Mouse (Mus musculus) lung, postnatal 10 days (tissue): ENCODE data around the gene Smad6.

ENCODE experiments used
- DNase-seq: peaks from one replicate; pipeline ENCODE4 v3.0.0; 2021

Gene Smad6

GRCm38 (mm10) chr9:64021319-64021850, 474 bp downstream of the Smad6 start:
- no peak for DNase-seq

GRCm38 (mm10) chr9:64020606-64021318, 1.1 kb downstream of the Smad6 start:
- DNase-seq = peak; percentile 37

GRCm38 (mm10) chr9:64020171-64020605, 1.7 kb downstream of the Smad6 start:
- peak; percentile 45 for DNase-seq

GRCm38 (mm10) chr9:64019036-64019886, 2.6 kb downstream of the Smad6 start:
- DNase-seq = peak; percentile 25

GRCm38 (mm10) chr9:64017861-64018793, 3.7 kb downstream of the Smad6 start:
- peak; percentile 84 for DNase-seq

- peak; percentile 72 for DNase-seq
These were observed 5.0 kb downstream of the Smad6 start for GRCm38 (mm10) chr9:64016648-64017400.

GRCm38 (mm10) chr9:64016092-64016491, 5.8 kb downstream of the Smad6 start:
- no peak for DNase-seq

- no peak for DNase-seq
These were observed 7.1 kb downstream of the Smad6 start for GRCm38 (mm10) chr9:64014801-64015200.

- no peak for DNase-seq
These were observed 10.5 kb downstream of the Smad6 start for GRCm38 (mm10) chr9:64011356-64011755.

- DNase-seq = no peak
These were observed 18.9 kb downstream of the Smad6 start for GRCm38 (mm10) chr9:64002981-64003380.

GRCm38 (mm10) chr9:64001081-64001480, 20.8 kb downstream of the Smad6 start:
- DNase-seq = no peak

GRCm38 (mm10) chr9:64000085-64000484, 21.8 kb downstream of the Smad6 start:
- no peak for DNase-seq

GRCm38 (mm10) chr9:63999194-63999593, 22.7 kb downstream of the Smad6 start:
- no peak for DNase-seq

GRCm38 (mm10) chr9:63998026-63998425, 23.8 kb downstream of the Smad6 start:
- peak; percentile 40 for DNase-seq

GRCm38 (mm10) chr9:63997439-63997838, 24.4 kb downstream of the Smad6 start:
- peak; percentile 67 for DNase-seq

- DNase-seq = no peak
These were observed 28.6 kb downstream of the Smad6 start for GRCm38 (mm10) chr9:63993256-63993655.

- DNase-seq = peak; percentile 13
These were observed 29.1 kb downstream of the Smad6 start for GRCm38 (mm10) chr9:63992761-63993160.

- DNase-seq = peak; percentile 22
These were observed 30.7 kb downstream of the Smad6 start for GRCm38 (mm10) chr9:63991193-63991592.

- peak; percentile 73 for DNase-seq
These were observed 32.2 kb downstream of the Smad6 start for GRCm38 (mm10) chr9:63989641-63990040.

GRCm38 (mm10) chr9:63989214-63989613, 32.6 kb downstream of the Smad6 start:
- DNase-seq = peak; percentile 38

GRCm38 (mm10) chr9:63985125-63985524, 36.7 kb downstream of the Smad6 start:
- DNase-seq = no peak
